Mouse (Mus musculus): ENCODE measurements around the gene Lrcol1.
A peak's percentile ranks its signal among the peaks of the same experiment; 100 is the strongest.

Lrcol1 gene

GRCm38 (mm10) chr5:110344524-110344923 lies at the start of gene Lrcol1:
Lrcol1 (plus strand) TSS chr5:110344730.
- DNase-seq (ENCODE audit: extremely low spot score): no peak

DNA sequence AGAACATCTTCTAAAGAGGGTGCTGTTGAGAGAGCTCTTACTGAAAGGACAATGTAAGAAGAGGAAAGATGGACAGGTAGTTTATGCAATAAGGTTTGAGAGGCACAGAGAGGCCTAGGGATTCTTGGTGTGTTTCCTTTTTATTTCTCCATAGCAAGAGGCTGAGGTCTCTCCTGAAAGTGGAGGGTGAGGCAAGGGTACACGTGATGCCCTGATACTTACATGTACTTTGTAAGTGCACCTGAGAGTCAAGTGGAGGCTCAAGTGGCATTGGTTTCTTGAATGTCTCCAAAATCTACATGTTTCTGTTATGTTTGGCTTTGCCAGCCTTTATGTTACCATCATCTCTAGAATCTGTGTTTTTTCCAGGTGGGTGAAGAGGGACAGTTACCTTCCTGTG lies 47.9 kb upstream of the Lrcol1 start:
- DNase-seq (ENCODE audit: extremely low spot score): no peak

DNA sequence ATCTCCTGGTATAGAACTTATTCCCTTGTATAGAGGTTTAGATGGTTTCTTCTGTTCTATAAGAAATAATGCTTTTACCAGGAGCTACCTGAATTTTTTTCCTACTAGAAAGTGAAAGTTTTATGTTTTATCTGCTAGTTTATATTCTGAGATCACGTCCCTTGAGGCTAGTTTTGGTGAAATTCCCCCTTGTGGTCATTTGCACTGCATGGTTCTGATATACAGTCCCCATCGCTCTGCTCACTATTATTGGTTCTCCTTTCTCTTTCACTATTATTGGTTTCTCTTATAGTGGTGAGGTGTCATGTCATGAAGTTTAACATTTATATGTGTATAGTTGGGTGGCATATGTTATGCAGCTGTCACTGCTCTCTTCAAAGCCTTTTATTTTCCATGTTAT lies 43.9 kb upstream of the Lrcol1 start:
- DNase-seq (ENCODE audit: extremely low spot score): no peak

- DNase-seq (ENCODE audit: extremely low spot score): no peak
Observed at GRCm38 (mm10) chr5:110308861-110309260, 35.7 kb upstream of the Lrcol1 start.

GRCm38 (mm10) chr5:110313127-110313526 lies 31.4 kb upstream of the Lrcol1 start:
- no peak for DNase-seq (ENCODE audit: extremely low spot score)

- no peak for DNase-seq (ENCODE audit: extremely low spot score)
Observed at GRCm38 (mm10) chr5:110330508-110330907, 14.0 kb upstream of the Lrcol1 start.

DNA sequence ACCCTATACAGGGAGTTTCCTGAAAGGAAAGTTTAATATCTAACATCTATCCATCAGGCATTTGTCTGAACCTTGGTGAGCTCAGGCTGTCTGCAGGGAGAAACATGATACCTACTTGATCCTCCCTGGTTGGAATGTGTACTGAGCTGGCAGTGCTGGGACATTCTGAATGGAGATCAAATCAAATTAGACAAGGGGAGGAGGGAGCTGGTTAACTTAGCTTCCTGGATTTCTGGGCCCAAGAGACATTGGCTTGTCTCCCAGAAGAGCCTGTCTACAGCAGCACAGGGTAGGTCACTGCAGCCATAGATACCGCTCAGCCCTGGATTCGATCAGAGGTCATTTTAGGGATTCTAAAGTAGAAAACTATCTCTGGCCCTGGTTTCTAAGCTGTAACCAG lies 5.7 kb upstream of the Lrcol1 start:
- no peak for DNase-seq (ENCODE audit: extremely low spot score)

- peak; percentile 44 for DNase-seq (ENCODE audit: extremely low spot score)
Observed at GRCm38 (mm10) chr5:110342648-110343284, 1.8 kb upstream of the Lrcol1 start, which contains the start of gene P2rx2. P2rx2 (minus strand) TSS chr5:110343212.

DNA sequence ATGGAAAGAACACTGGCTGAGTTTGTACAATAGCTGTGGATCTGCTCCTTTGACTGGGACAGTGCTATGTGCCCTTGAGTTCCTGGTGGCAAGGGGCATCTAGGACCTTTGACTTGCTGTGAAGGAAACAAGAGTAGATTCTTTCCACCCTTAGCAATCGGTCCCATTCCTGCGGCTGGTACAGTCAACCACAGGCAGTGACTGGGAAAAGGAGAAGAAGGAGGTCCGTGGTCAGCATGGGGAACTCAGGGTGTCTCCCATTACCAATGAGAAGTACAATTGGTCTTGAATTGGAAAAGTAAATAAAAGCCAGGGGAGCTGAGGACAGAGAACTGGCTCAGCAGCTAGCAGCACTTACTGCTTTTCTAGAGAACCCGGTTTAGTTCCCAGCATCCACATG lies 1.0 kb downstream of the Lrcol1 start:
- DNase-seq (ENCODE audit: extremely low spot score): no peak

GRCm38 (mm10) chr5:110347006-110347405 lies 2.5 kb downstream of the Lrcol1 start:
- no peak for DNase-seq (ENCODE audit: extremely low spot score)

DNA sequence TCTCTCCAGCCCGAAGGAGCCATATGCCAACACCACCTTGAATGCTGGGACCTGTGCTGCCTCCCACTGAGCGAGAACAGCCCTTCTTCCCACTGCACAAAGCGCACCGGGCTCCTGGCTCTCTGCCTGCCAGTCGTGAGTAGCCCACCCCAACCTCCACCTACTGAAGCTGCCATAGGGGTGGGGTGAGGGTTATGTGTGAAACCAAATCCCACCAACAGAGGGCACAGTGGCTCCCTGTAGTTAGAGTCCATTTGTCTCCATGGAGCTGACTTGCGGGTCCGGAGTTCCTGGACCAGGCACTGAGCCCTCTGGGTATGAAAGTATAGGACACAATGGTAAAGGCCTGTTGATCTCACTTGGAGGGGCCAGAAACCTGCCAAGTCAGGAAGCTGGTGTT lies 10.2 kb downstream of the Lrcol1 start:
- peak; percentile 51 for DNase-seq (ENCODE audit: extremely low spot score)

GRCm38 (mm10) chr5:110357531-110358179 lies 13.1 kb downstream of the Lrcol1 start:
- DNase-seq (ENCODE audit: extremely low spot score): peak; percentile 81

DNA sequence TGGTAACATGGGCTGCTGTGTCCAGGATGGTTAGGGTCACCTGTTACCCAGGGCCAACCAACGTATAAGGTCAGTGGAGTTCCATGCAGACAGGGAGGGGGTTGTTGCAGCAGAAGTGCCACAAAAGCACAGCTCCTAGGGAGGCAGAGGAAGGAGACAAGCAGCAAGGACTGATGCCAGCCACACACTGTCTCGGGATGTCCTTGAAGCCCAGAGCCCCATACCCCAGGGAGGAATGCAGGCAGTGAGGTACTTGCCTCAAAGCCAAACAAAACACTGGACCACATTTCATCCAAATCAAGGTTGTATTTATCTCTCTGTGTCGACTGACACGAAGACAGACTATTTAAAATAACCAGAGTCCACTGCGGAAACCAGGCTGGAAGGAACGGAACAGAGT lies 16.9 kb downstream of the Lrcol1 start:
- no peak for DNase-seq (ENCODE audit: extremely low spot score)

- DNase-seq (ENCODE audit: extremely low spot score): no peak
Observed at GRCm38 (mm10) chr5:110362813-110363178, 18.3 kb downstream of the Lrcol1 start.

GRCm38 (mm10) chr5:110363179-110363821 lies 18.8 kb downstream of the Lrcol1 start:
- peak; percentile 83 for DNase-seq (ENCODE audit: extremely low spot score)

- DNase-seq (ENCODE audit: extremely low spot score): no peak
Observed at GRCm38 (mm10) chr5:110363822-110364545, 19.5 kb downstream of the Lrcol1 start.

GRCm38 (mm10) chr5:110376802-110377433 lies 32.4 kb downstream of the Lrcol1 start:
- DNase-seq (ENCODE audit: extremely low spot score): peak; percentile 74

DNA sequence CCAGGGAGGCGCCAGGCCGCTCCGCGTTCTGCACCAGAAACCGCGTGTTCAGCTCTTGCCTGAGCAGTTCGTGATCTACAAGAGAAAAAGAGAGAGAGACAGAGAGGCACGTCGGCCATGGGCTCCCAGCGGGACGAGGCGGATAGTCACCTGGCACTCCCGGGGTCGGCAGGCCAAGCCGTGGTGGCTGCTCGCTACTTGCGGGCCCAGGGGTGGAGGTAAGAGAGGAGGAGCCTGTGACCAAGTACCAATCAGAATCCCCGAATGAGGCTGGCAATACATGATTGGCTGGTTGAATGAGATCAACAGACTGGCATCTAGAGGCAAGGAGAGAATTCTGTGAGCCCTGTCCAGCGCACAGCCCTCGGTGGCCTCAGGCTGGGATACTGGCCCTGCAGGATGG lies 33.7 kb downstream of the Lrcol1 start:
- peak; percentile 57 for DNase-seq (ENCODE audit: extremely low spot score)

GRCm38 (mm10) chr5:110379086-110379485 lies 34.6 kb downstream of the Lrcol1 start:
- DNase-seq (ENCODE audit: extremely low spot score): no peak

DNA sequence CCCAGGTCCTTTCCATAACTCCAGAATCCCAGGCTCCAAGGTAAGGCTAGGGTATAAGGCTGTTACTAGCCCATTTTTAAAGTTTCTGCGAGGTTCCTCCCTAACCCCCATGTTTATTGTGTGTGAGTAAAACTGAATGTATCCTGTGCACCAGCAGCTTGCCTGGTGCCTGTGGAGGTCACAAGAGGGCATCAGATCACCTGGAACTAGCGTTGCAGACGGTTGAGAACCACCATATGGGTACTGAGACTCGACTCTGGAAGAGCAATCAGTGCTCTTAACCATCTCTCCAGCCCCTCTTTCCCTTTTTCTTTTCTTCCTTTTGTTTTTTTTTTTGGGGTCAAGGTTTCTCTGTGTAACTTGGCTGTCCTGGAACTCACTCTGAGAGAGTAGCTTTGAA lies 35.3 kb downstream of the Lrcol1 start:
- DNase-seq (ENCODE audit: extremely low spot score): no peak

DNA sequence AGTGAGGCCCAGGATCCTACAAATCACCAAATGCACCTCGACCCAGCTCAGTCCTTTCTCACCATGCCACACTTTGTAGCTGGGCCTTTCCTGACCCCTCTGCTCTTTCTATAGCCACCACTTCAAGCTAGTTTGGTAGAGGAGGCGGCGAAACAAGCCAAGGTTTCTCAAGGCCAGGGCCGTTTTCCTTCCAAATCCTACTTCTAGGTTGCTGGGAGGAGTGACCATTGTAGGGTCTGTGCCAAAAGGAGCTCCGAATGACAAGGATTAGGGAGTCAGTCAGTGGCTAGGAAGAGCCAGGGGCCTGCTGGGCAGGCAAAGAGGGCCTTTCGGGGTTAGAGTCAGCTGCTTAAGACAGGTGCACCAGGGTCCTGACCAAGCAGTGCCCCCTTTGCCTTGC lies 40.0 kb downstream of the Lrcol1 start:
- DNase-seq (ENCODE audit: extremely low spot score): no peak

- no peak for DNase-seq (ENCODE audit: extremely low spot score)
Observed at GRCm38 (mm10) chr5:110385263-110385662, 40.7 kb downstream of the Lrcol1 start.

All from embryo, embryonic 9.5 days (tissue).